Mouse (Mus musculus): ENCODE results near the gene Herc6.

GRCm38 (mm10) chr6:57691467-57692261, 110.9 kb downstream of the Herc6 start, which contains the start of gene Pyurf:
- TF ChIP-seq EP300 (IDR thresholded peaks at IDR 0.05; ENCODE audit: low read depth in 1 of 2, low read length in 2 of 2) (no peak), POLR2AphosphoS5 (IDR thresholded peaks at IDR 0.05; ENCODE audit: borderline replicate concordance, low read depth, low read length) (no peak), POLR2A (IDR thresholded peaks at IDR 0.05; ENCODE audit: control insufficient read depth in 1 of 2, insufficient read depth in 1 of 2, low read depth in 1 of 2, low read length in 2 of 2, poor library complexity in 1 of 2) (peak in 1 of 2 experiments; percentile 62), SIN3A (IDR thresholded peaks at IDR 0.05; ENCODE audit: low read length) (peak; percentile 78), HCFC1 (IDR thresholded peaks at IDR 0.05; ENCODE audit: low read depth, low read length) (0 out of 2 replicates have a peak, but pooled peaks have one; percentile 16), TAL1 (IDR thresholded peaks at IDR 0.05; ENCODE audit: low read length) (no peak), MAFK (IDR thresholded peaks at IDR 0.05; ENCODE audit: borderline replicate concordance, low read depth, low read length) (no peak), TCF12 (IDR thresholded peaks at IDR 0.05; ENCODE audit: low read depth, low read length) (no peak)

Measured in MEL (cell line).